Comparison of ENCODE assay signal across 16 mouse cellular contexts in genomic region chr2:34425573-34426223, GRCm38 (mm10). TPM values are rescaled to one million over a fixed set of nuclear protein-coding genes. Genes with fewer than 3 reads are reported as not detected.
DNase-seq lines count a peak whose midpoint lies in the region; ATAC-seq and TF ChIP-seq lines count a peak whose summit lies in the region.
"Had no signal": no experiment of that assay in that cellular context is flagged by ENCODE, and none has a peak within 500 bp of the region (broad histone marks: within the 10 kb centered on the region; RNA-seq: fewer than 3 reads in every experiment).

No protein-coding gene starts in this region.

- H3K4me3 ChIP-seq in midbrain, embryonic 11.5 days (ENCODE audit: low read depth, low read length), result no peak overlapping the region
- no peak overlapping the region for H3K4me3 ChIP-seq in midbrain, postnatal 0 days (ENCODE audit: low read depth, low read length)
- H3K4me3 ChIP-seq in kidney, embryonic 15.5 days (replicated peaks), result no peak overlapping the region
- no peak overlapping the region for H3K4me3 ChIP-seq in lung, adult 2 months (replicated peaks; ENCODE audit: extremely low read depth, low read depth, low read length)
- H3K4me3 ChIP-seq: layer of hippocampus, adult 2 months; left cerebral cortex, adult 2 months; liver, embryonic 12.5 days; midbrain, embryonic 15.5 days had no signal

- H3K4me1 ChIP-seq in midbrain, embryonic 11.5 days (ENCODE audit: control insufficient read depth, insufficient read depth, low read length), result no peaks in the 10 kb centered on the region
- no peaks in the 10 kb centered on the region for H3K4me1 ChIP-seq in midbrain, postnatal 0 days (ENCODE audit: insufficient read depth, low read length)
- peaks cover 6% of the 10 kb centered on the region for H3K4me1 ChIP-seq in kidney, embryonic 15.5 days
- H3K4me1 ChIP-seq in lung, adult 2 months (ENCODE audit: control insufficient read depth, insufficient read depth, low read length), result no peaks in the 10 kb centered on the region; the same call in 1 of the 2 replicates
- H3K4me1 ChIP-seq: liver, embryonic 12.5 days; midbrain, embryonic 15.5 days had no signal

- no peak for TF ChIP-seq CTCF in midbrain, postnatal 0 days (IDR thresholded peaks at IDR 0.05)
- TF ChIP-seq CTCF in lung, adult 2 months (IDR thresholded peaks at IDR 0.05; ENCODE audit: insufficient read depth, low read length), result no peak

- no peaks in the 10 kb centered on the region for H3K27me3 ChIP-seq in midbrain, embryonic 11.5 days (ENCODE audit: control insufficient read depth, insufficient read depth, low read length)
- no peaks in the 10 kb centered on the region for H3K27me3 ChIP-seq in midbrain, postnatal 0 days (ENCODE audit: insufficient read depth, low read length)
- no peaks in the 10 kb centered on the region for H3K27me3 ChIP-seq in kidney, embryonic 15.5 days
- H3K27me3 ChIP-seq: liver, embryonic 12.5 days; midbrain, embryonic 15.5 days had no signal

- intact Hi-C loops in left cerebral cortex, postnatal 14 days (cut with DNase I), result no loop called here

- no peaks in the 10 kb centered on the region for H3K9me3 ChIP-seq in midbrain, embryonic 11.5 days (ENCODE audit: control insufficient read depth, low read length)
- no peaks in the 10 kb centered on the region for H3K9me3 ChIP-seq in midbrain, postnatal 0 days (ENCODE audit: low read length)
- no peaks in the 10 kb centered on the region for H3K9me3 ChIP-seq in kidney, embryonic 15.5 days (replicated peaks)
- H3K9me3 ChIP-seq: liver, embryonic 12.5 days; midbrain, embryonic 15.5 days had no signal

- peak; percentile 69 for DNase-seq in midbrain, embryonic 11.5 days (ENCODE audit: low spot score, missing footprints)
- no peak for DNase-seq in midbrain, postnatal 0 days (ENCODE audit: low spot score)
- DNase-seq in lung, adult 2 months, result peak; percentile 25
- peak; percentile 25 to 37 for DNase-seq in lung, postnatal 4 days
- DNase-seq in adrenal gland, postnatal 10 days, result no peak
- DNase-seq in thymus, postnatal 14 days, result no peak
- DNase-seq in left cerebral cortex, postnatal 14 days (ENCODE audit: low spot score in 2 of 2), result no peak
- DNase-seq: cerebellum, postnatal 10 days; heart, adult 18-20 months; thymus, adult 2 months had no signal

- ATAC-seq in midbrain, embryonic 11.5 days (ENCODE audit: low FRiP score), result no peak
- no peak for ATAC-seq in midbrain, postnatal 0 days (ENCODE audit: low FRiP score)
- no peak for ATAC-seq in kidney, embryonic 15.5 days (replicated peaks; ENCODE audit: low FRiP score)
- ATAC-seq: forebrain, embryonic 16.5 days; liver, embryonic 12.5 days; midbrain, embryonic 15.5 days had no signal

- no peak for TF ChIP-seq POLR2A in lung, adult 2 months (IDR thresholded peaks at IDR 0.05; ENCODE audit: borderline replicate concordance, extremely low read depth, low read depth, low read length)

- no peak overlapping the region for H3K9ac ChIP-seq in midbrain, embryonic 11.5 days (ENCODE audit: low read length)
- H3K9ac ChIP-seq in midbrain, postnatal 0 days (replicated peaks; ENCODE audit: low read length, poor library complexity, severe bottlenecking), result no peak overlapping the region
- no peak overlapping the region for H3K9ac ChIP-seq in kidney, embryonic 15.5 days
- H3K9ac ChIP-seq: liver, embryonic 12.5 days; midbrain, embryonic 15.5 days had no signal

- no peak overlapping the region for H3K4me2 ChIP-seq in midbrain, embryonic 11.5 days
- H3K4me2 ChIP-seq in midbrain, postnatal 0 days (ENCODE audit: low read depth, low read length, poor library complexity, severe bottlenecking), result no peak overlapping the region
- H3K4me2 ChIP-seq in kidney, embryonic 15.5 days, result no peak overlapping the region
- H3K4me2 ChIP-seq: liver, embryonic 12.5 days; midbrain, embryonic 15.5 days had no signal

- no peak overlapping the region for H3K27ac ChIP-seq in midbrain, embryonic 11.5 days (ENCODE audit: low read depth, low read length)
- H3K27ac ChIP-seq in midbrain, postnatal 0 days (ENCODE audit: low read depth, low read length), result no peak overlapping the region
- H3K27ac ChIP-seq in kidney, embryonic 15.5 days, result 0 out of 2 replicates have a peak overlapping the region, but pooled peaks have one; percentile 18
- H3K27ac ChIP-seq: layer of hippocampus, adult 2 months; left cerebral cortex, adult 2 months; liver, embryonic 12.5 days; midbrain, embryonic 15.5 days had no signal

- no peaks in the 10 kb centered on the region for H3K36me3 ChIP-seq in midbrain, embryonic 11.5 days (ENCODE audit: control insufficient read depth, insufficient read depth, low read length)
- 0 out of 2 replicates have a peak, but pooled peaks cover 6% of the 10 kb centered on the region for H3K36me3 ChIP-seq in midbrain, postnatal 0 days (ENCODE audit: insufficient read depth, low read length)
- H3K36me3 ChIP-seq in kidney, embryonic 15.5 days, result peaks cover 4% of the 10 kb centered on the region; the same call in 1 of the 2 replicates
- H3K36me3 ChIP-seq: midbrain, embryonic 15.5 days had no signal

- 89% methylated on average over 4 of the region's 4 CpGs for WGBS in midbrain, embryonic 11.5 days
- WGBS in midbrain, postnatal 0 days, result 89% methylated on average over 4 of the region's 4 CpGs
- 73% methylated on average over 4 of the region's 4 CpGs for WGBS in kidney, embryonic 15.5 days
- 74% methylated on average over 4 of the region's 4 CpGs for WGBS in lung, adult 2 months

RNA-seq across cellular contexts. Expression of gene Mapkap1, which starts 19.1 kb away (rescaled TPM):
- polyA plus RNA-seq in midbrain, embryonic 11.5 days (2014; fragmentation: Nextera tagmentation; extraction: Ambion mirVana), result 90.7 and 98.4 TPM in 2 replicates
- 101 and 121 TPM in 2 replicates for total RNA-seq in midbrain, postnatal 0 days (2014; rRNA removed)
- polyA plus RNA-seq in midbrain, postnatal 0 days (2015; fragmentation: Nextera tagmentation; extraction: Ambion mirVana), result 73.5 and 83.0 TPM in 2 replicates
- 86.4 and 95.8 TPM in 2 replicates for polyA plus RNA-seq in kidney, embryonic 15.5 days (2015; fragmentation: Nextera tagmentation; extraction: Ambion mirVana)
- 39.2 and 43.7 TPM in 2 replicates for polyA plus RNA-seq in lung, adult 2 months (2012; rRNA removed)
- total RNA-seq in adrenal gland, postnatal 10 days (2021), result 10 to 100 TPM; 67.0 to 75.3 TPM
- total RNA-seq in left cerebral cortex, postnatal 14 days (2021), result 10 to 100 TPM; 63.1 to 66.3 TPM

RNA-seq across cellular contexts. Expression of gene Pbx3, which starts 52.8 kb away (rescaled TPM):
- polyA plus RNA-seq in midbrain, embryonic 11.5 days (2014; fragmentation: Nextera tagmentation; extraction: Ambion mirVana), result 59.3 and 63.8 TPM in 2 replicates
- 105 and 117 TPM in 2 replicates for total RNA-seq in midbrain, postnatal 0 days (2014; rRNA removed)
- 62.3 and 68.3 TPM in 2 replicates for polyA plus RNA-seq in midbrain, postnatal 0 days (2015; fragmentation: Nextera tagmentation; extraction: Ambion mirVana)
- 26.2 and 26.6 TPM in 2 replicates for polyA plus RNA-seq in kidney, embryonic 15.5 days (2015; fragmentation: Nextera tagmentation; extraction: Ambion mirVana)
- polyA plus RNA-seq in lung, adult 2 months (2012; rRNA removed), result 11.1 and 14.7 TPM in 2 replicates
- 10 to 100 TPM; 56.3 to 71.9 TPM for total RNA-seq in adrenal gland, postnatal 10 days (2021)
- total RNA-seq in left cerebral cortex, postnatal 14 days (2021), result 10 to 100 TPM; 11.2 to 17.0 TPM

Comparison
In these comparisons a context has a peak if more than half of its experiments do, and no peak if none do; other contexts are left out.
1. DNase-seq: peak in midbrain, embryonic 11.5 days (single experiment), lung, adult 2 months (single experiment) and lung, postnatal 4 days (2 of 2); none in midbrain, postnatal 0 days (single experiment), adrenal gland, postnatal 10 days (single experiment), thymus, postnatal 14 days (single experiment) and left cerebral cortex, postnatal 14 days (0 of 2).